Mouse (Mus musculus): ENCODE measurements around the gene Srbd1.

Gene Srbd1

DNA sequence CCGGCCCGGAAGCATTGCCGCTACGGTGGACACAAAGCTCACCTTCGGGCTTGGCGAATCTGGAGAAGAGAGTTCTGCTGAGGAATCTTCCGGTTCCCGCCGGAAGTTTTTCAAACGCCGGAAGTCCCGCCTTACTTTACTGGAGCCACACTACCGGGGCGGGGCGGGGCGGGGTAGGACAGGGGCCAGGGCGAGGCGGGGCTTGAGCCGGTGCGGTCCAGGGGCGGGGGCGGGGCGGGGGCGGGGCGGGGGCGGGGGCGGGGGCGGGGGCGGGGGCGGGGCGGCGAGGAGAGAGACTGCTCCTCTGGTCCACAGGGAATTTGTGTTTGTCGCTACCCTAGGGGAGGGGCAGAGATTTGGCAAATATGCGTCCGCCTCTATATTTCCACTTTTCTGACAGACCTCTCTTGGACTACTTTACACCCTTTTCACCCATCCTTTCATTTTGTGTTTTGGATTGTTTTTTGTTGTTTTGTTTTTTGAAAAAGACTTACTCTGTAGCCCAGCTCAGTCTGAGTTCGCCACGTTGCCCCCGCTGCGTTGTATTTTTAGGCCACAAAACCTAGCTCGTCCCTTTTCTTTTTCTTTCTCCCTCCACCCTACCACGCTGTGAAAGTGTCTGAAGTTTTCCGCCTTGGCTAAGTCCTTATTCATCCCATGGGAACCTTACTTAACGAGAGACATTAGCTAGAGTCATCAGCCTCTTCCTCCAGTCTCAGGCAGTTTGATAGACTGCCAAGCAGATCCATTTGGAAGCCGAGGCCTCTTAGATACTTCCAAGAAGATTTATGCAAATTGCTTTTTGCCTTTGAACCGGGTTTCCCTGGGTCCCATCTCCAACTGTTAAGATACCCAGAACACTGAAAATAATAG, at the start of gene Srbd1:
TSS of gene Srbd1 (minus strand) at position 97 of the 873 bp plus-strand sequence.
- peak; percentile 69 for DNase-seq (ENCODE audit: low spot score)

DNA sequence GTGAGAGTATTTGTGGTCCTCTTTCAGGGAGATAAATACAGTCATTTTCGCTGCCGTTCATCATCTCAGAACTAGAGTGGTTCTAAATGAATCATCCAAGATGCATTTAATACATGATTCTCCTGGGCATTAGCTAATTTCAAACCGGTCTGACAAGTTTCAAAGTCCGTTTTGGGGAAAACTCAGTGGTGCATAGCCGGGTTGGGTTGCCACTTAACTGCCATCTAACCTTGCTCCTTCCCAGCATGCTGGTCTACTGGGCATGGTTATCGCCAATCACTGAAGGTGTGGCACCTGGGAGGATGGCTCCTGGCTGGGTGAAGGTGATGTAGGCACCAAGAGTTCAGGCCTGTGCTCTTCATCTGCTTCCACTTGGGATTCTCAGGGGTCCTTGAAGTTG, 49.0 kb upstream of the Srbd1 start:
- no peak for DNase-seq (ENCODE audit: low spot score)

- no peak for DNase-seq (ENCODE audit: low spot score)
Observed at GRCm38 (mm10) chr17:86187777-86188176, 42.8 kb upstream of the Srbd1 start.

DNA sequence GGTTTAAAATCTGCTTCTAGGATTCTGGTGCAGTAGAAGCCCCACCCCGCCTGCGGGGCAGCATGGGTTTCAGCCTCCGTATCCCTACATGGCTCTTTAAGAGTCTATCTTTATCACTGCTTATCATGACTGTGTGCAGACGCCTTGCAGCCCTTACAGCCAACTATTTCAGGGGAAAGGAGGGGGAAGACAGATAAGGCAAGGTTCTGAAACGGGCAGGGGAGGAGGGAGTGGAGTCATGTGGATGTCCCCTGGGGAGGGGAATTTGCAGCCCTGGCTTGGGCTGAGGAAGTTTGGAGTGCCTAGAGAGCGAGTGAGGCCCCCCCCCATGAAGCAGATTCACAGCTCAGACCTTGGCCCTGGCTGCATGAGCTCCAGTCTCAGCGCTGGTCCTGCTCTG, 40.6 kb upstream of the Srbd1 start:
- DNase-seq (ENCODE audit: low spot score) = no peak

DNA sequence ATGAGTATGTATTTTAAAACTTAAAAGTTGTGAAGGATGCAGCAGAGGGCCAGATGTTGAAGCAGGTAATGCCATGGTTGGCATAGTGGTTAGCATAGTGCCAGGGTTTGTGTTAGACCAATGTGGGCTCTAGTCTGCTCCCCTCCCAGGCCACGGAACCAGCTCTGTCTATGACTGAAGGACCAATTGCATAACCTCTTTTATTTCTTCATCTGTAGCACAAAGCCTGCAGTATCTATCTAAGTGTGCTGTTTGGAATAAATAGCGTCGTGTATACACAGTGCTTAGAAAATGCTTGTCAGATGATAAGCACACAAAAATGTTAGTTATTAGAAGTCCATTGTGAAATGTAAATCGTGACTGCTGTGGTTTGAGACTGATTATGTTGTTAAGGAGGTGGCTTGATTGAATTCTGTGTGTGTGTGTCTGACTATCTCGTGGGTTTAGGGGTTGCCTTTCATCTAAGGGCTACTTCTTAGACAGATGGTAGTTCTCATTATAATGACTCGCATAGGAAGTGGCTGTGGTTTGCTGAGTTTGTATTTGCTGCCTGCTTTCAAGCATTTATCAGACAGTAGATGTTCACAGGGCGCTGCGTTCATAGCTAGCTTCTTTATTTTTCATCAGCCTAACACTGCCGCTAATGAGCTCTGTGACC, 39.7 kb upstream of the Srbd1 start:
- no peak for DNase-seq (ENCODE audit: low spot score)

GRCm38 (mm10) chr17:86183788-86184187, 38.8 kb upstream of the Srbd1 start:
- DNase-seq (ENCODE audit: low spot score) = no peak

GRCm38 (mm10) chr17:86176722-86177121, 31.7 kb upstream of the Srbd1 start:
- no peak for DNase-seq (ENCODE audit: low spot score)

DNA sequence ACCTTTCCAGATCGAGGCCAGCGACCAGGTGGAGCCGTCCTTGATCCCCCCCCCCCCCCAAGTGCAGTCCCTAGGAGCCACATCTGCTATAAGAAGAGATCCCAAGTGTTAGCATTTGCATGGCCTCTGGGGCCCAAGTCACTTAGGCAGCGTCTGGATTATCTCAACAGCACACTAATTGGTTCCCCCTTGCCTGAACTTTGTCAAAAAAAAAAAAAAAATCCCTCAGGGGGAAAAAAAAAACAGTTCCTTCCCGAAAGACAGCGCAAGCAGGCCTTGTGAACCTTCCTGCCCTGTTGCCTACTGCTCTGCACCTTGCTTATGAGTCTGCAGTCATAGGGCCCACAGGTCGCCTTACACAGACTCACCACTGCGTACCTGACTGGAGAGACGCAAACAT, 30.5 kb upstream of the Srbd1 start:
- no peak for DNase-seq (ENCODE audit: low spot score)

GRCm38 (mm10) chr17:86170164-86170958, 25.4 kb upstream of the Srbd1 start:
- no peak for DNase-seq (ENCODE audit: low spot score)

GRCm38 (mm10) chr17:86169092-86169491, 24.1 kb upstream of the Srbd1 start:
- DNase-seq (ENCODE audit: low spot score) = no peak

- DNase-seq (ENCODE audit: low spot score) = peak; percentile 19
Observed at GRCm38 (mm10) chr17:86168231-86168981, 23.4 kb upstream of the Srbd1 start.

- peak; percentile 71 for DNase-seq (ENCODE audit: low spot score)
Observed at GRCm38 (mm10) chr17:86167320-86168230, 22.6 kb upstream of the Srbd1 start, which contains the start of gene Prkce. Gene Prkce, plus strand, starts transcription at chr17:86167785.

- peak; percentile 72 for DNase-seq (ENCODE audit: low spot score)
Observed at GRCm38 (mm10) chr17:86166567-86167319, 21.8 kb upstream of the Srbd1 start.

GRCm38 (mm10) chr17:86166051-86166566, 21.1 kb upstream of the Srbd1 start:
- no peak for DNase-seq (ENCODE audit: low spot score)

DNA sequence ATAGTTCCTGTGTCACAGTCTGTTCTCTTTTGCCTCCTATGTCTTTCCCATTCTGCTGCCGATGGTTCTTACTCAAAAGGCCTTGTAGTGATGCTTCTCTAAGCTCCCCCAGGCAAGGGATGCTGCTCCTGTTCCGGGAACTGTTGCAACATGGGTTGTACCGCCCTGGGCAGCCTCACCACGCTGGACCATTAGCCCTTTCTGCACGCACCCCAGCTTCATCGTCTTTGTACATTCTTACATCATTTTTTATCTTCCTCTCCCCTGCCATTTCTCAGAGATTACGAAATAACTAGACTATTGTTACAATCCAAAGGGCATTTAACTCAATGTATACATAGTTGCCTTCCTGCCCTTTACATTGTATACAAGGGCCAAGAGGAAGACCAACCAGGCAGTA, 19.4 kb upstream of the Srbd1 start:
- no peak for DNase-seq (ENCODE audit: low spot score)

- DNase-seq (ENCODE audit: low spot score) = no peak
Observed at GRCm38 (mm10) chr17:86162672-86163071, 17.7 kb upstream of the Srbd1 start.

DNA sequence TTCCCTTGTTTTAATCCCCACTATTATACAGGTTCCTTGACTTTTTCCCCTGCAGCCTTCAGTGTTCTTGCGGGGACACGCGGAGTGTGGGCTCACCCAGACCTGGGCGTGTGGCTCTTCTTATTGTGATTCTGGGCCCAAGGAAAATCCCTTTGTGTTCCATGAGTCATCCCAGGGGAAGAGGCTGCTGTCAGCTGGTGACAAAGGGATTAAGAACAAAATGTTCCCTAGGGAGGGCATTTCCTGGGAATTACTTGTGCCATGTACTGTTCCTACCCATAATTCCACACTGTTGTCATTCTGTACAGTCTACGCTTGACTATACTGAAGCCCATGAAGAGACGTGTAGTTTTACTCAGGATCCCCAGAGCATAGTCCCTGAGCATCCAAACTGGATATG, 12.0 kb upstream of the Srbd1 start:
- no peak for DNase-seq (ENCODE audit: low spot score)

DNA sequence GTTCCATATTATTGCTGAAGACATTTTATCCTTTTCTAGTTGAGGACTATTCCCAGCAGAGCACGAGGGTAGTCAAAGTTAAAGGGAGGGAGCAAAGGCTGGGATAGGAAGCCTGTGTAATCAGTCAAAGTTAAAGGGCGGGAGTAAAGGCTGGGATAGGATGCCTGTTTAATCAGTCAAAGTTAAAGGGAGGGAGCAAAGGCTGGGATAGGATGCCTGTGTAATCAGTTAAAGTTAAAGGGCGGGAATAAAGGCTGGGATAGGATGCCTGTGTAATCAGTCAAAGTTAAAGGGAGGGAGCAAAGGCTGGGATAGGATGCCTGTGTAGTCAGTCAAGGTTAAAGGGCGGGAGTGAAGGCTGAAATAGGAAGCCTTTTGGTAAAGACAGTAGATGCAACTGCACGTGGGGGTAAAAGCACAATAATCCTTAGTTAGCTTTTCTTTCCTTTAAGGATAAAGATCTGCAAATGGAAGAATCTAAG, 5.9 kb upstream of the Srbd1 start:
- no peak for DNase-seq (ENCODE audit: low spot score)

GRCm38 (mm10) chr17:86149726-86150125, 4.8 kb upstream of the Srbd1 start:
- DNase-seq (ENCODE audit: low spot score) = no peak
